Mouse (Mus musculus) hematopoietic stem cell, adult 5-6 weeks (primary cell): ENCODE results near the gene Olfr582. TPM values are rescaled to one million over a fixed set of nuclear protein-coding genes. Genes with fewer than 3 reads are reported as not detected.

Experiments used
- ATAC-seq, 2 experiments: fragments of 125-278 bp in 1 of 2; replicated peaks in 1 of 2; 2 replicates each; pipeline ENCODE4 v1.8.0; 2016 to 2017; ENCODE audit warnings: inconsistent platforms in 2 of 2, mild to moderate bottlenecking in 2 of 2, moderate number of reproducible peaks in 2 of 2, low read depth in 1 of 2, moderate TSS enrichment in 1 of 2; ENCODE audit not compliant: low FRiP score in 2 of 2, poor library complexity in 2 of 2, severe bottlenecking in 2 of 2, insufficient read depth in 1 of 2, low TSS enrichment in 1 of 2
- total RNA-seq: library from RNA; stranded (forward); fragments of 172-1452, 232-1000 nt; gene quantifications from 2 replicates; pipeline ENCODE4 v1.2.3, GENCODE M21; 2017

Gene Olfr582
- not detected in 2 replicates for total RNA-seq

DNA sequence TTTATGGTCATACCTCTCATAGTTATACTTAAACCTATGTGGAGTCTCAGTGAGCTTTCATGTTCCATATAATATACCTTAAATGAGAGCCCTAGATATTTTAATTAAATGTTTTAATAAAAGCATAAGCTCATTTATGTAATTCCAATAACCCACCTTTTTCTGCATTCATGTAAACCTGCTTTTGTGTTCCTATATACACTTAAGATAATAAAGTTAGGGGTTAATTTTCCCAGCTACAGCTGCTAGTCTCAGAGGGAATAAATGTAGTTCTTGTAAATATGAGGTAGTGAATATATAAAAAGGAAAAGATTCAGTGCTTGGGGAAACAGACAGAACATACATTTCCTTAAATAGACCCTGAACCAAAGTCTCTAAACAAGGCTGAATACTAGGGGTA, at the start of gene Olfr582:
Gene Olfr582, plus strand, starts transcription at position 301 of the 400 bp plus-strand sequence.
- no peak for ATAC-seq

GRCm38 (mm10) chr7:102989224-102989623, 48.6 kb upstream of the Olfr582 start, which contains the start of gene Olfr578:
Olfr578 (minus strand) TSS chr7:102989324.
- ATAC-seq, result no peak

GRCm38 (mm10) chr7:103051000-103051399, 13.2 kb downstream of the Olfr582 start, which contains the start of gene Olfr583:
Olfr583 (plus strand) TSS chr7:103051300.
- ATAC-seq, result no peak

DNA sequence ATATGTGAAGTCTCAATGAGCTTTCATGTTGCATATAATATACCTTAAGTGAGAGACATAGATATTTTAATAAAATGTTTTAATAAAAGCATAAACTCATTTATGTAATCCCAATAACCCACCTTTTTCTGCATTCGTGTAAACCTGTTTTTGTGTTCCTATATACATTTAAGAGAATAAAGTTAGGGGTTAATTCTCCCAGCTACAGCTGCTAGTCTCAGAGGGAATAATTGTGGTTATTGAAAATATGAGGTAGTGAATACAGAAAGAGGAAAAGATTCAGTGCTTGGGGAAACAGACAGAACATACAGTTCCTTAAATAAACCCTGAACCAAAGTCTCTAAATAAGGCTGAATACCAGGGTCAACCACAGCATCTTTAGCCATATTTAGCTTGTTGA, 43.8 kb downstream of the Olfr582 start, which contains the start of gene Olfr584:
Gene Olfr584, plus strand, starts transcription at position 301 of the 400 bp plus-strand sequence.
- no peak for ATAC-seq

Other genes with a start within 250 kb of the Olfr582 start
- not detected in 2 replicates for gene Olfr564, start 234.5 kb upstream of the Olfr582 start, total RNA-seq
- not detected in 2 replicates for gene Olfr566, start 179.3 kb upstream of the Olfr582 start, total RNA-seq
- not detected in 2 replicates for gene Olfr568, start 160.9 kb upstream of the Olfr582 start, total RNA-seq
- gene Olfr569, start 147.1 kb upstream of the Olfr582 start, total RNA-seq, result 0.10 TPM in 1 of 2 replicates, not detected in the other
- not detected in 2 replicates for gene Olfr570, start 143.4 kb upstream of the Olfr582 start, total RNA-seq
- not detected in 2 replicates for gene Olfr571, start 120.5 kb upstream of the Olfr582 start, total RNA-seq
- gene Olfr572, start 113.6 kb upstream of the Olfr582 start, total RNA-seq, result not detected in 2 replicates
- not detected in 2 replicates for gene Olfr573-ps1, start 95.4 kb upstream of the Olfr582 start, total RNA-seq
- gene Olfr574, start 89.6 kb upstream of the Olfr582 start, total RNA-seq, result not detected in 2 replicates
- gene Olfr575, start 79.2 kb upstream of the Olfr582 start, total RNA-seq, result not detected in 2 replicates
- gene Olfr576, start 75.4 kb upstream of the Olfr582 start, total RNA-seq, result not detected in 2 replicates
- not detected in 2 replicates for gene Olfr577, start 62.1 kb upstream of the Olfr582 start, total RNA-seq
- not detected in 2 replicates for gene Olfr578, start 48.7 kb upstream of the Olfr582 start, total RNA-seq
- gene Olfr583, start 13.3 kb downstream of the Olfr582 start, total RNA-seq, result not detected in 2 replicates
- not detected in 2 replicates for gene Olfr584, start 43.9 kb downstream of the Olfr582 start, total RNA-seq
- not detected in 2 replicates for gene Olfr585, start 59.7 kb downstream of the Olfr582 start, total RNA-seq
- gene Olfr586, start 87.6 kb downstream of the Olfr582 start, total RNA-seq, result not detected in 2 replicates
- gene Olfr588-ps1, start 102.9 kb downstream of the Olfr582 start, total RNA-seq, result not detected in 2 replicates
- not detected in 2 replicates for gene Olfr589, start 118.3 kb downstream of the Olfr582 start, total RNA-seq
- not detected in 2 replicates for gene Olfr591, start 140.3 kb downstream of the Olfr582 start, total RNA-seq
- gene Olfr592, start 146.8 kb downstream of the Olfr582 start, total RNA-seq, result not detected in 2 replicates
- gene Olfr593, start 173.8 kb downstream of the Olfr582 start, total RNA-seq, result not detected in 2 replicates
- not detected in 2 replicates for gene Olfr594, start 179.0 kb downstream of the Olfr582 start, total RNA-seq
- gene Usp17ld, start 214.5 kb downstream of the Olfr582 start, total RNA-seq, result not detected in 2 replicates